In genomic region chr4:148463208-148463960, GRCm38 (mm10) we compare ENCODE assay signal across 1 mouse cellular context.
TF ChIP-seq lines count a peak whose summit lies in the region.

No protein-coding gene starts in this region.

TF ChIP-seq in CH12.LX, 34 proteins besides CTCF, POLR2A, EP300 and RAD21 (continued from another document):
- no peak for TF ChIP-seq BHLHE40 (IDR thresholded peaks at IDR 0.05; ENCODE audit: low read depth, low read length)
